Mouse (Mus musculus): ENCODE results near the gene Lrrc4c.

- TF ChIP-seq CTCF (IDR thresholded peaks at IDR 0.05; ENCODE audit: low read depth) (no peak), EP300 (optimal IDR thresholded peaks at IDR 0.05) (no peak)
Measured at GRCm38 (mm10) chr2:97165745-97166144, 847.8 kb downstream of the Lrrc4c start.
